Mouse (Mus musculus): ENCODE results near the gene Neil1. TPM values are rescaled to one million over a fixed set of nuclear protein-coding genes. Genes with fewer than 3 reads are reported as not detected.

Gene Neil1
- polyA plus RNA-seq, 1 experiment from 2014 or later = 6.6 TPM

- no peak overlapping the region for H3K27ac ChIP-seq (ENCODE audit: low read depth, low read length)
- DNase-seq (ENCODE audit: low spot score) = no peak
- H3K4me2 ChIP-seq (ENCODE audit: low read depth) = no peak overlapping the region
- 90% methylated on average over 8 of the region's 8 CpGs for WGBS
- H3K4me1 ChIP-seq (ENCODE audit: control insufficient read depth, insufficient read depth, low read length) = peaks cover 7% of the 10 kb centered on the region; the same call in 1 of the 2 replicates
- H3K9ac ChIP-seq (ENCODE audit: low read length) = no peak overlapping the region
- H3K4me3 ChIP-seq (ENCODE audit: low read depth, low read length) = no peak overlapping the region
- ATAC-seq (ENCODE audit: insufficient read depth, low FRiP score, low TSS enrichment) = no peak
- H3K36me3 ChIP-seq (ENCODE audit: control insufficient read depth, insufficient read depth, low read length) = peaks cover 9% of the 10 kb centered on the region
- H3K27me3 ChIP-seq (ENCODE audit: control insufficient read depth, insufficient read depth, low read length) = no peaks in the 10 kb centered on the region; the same call in 1 of the 2 replicates
- H3K9me3 ChIP-seq (ENCODE audit: control insufficient read depth, low read length) = no peaks in the 10 kb centered on the region
These were observed 3.3 kb downstream of the Neil1 start for GRCm38 (mm10) chr9:57144830-57145229.

- DNase-seq (ENCODE audit: low spot score) (no peak), ATAC-seq (ENCODE audit: insufficient read depth, low FRiP score, low TSS enrichment) (no peak)
- 90% methylated on average over 11 of the region's 11 CpGs for WGBS
- Histone ChIP-seq H3K4me3 (ENCODE audit: low read depth, low read length) (no peak overlapping the region), H3K27ac (ENCODE audit: low read depth, low read length) (no peak overlapping the region), H3K27me3 (ENCODE audit: control insufficient read depth, insufficient read depth, low read length) (no peaks in the 10 kb centered on the region; the same call in 1 of the 2 replicates), H3K4me2 (ENCODE audit: low read depth) (no peak overlapping the region), H3K36me3 (ENCODE audit: control insufficient read depth, insufficient read depth, low read length) (peaks cover 13% of the 10 kb centered on the region), H3K9me3 (ENCODE audit: control insufficient read depth, low read length) (no peaks in the 10 kb centered on the region), H3K4me1 (ENCODE audit: control insufficient read depth, insufficient read depth, low read length) (peaks cover 4% of the 10 kb centered on the region; the same call in 1 of the 2 replicates), H3K9ac (ENCODE audit: low read length) (no peak overlapping the region)
These were observed 4.9 kb downstream of the Neil1 start for GRCm38 (mm10) chr9:57143212-57143611.

GRCm38 (mm10) chr9:57141417-57142353 is 6.4 kb downstream of the Neil1 start:
- 90% methylated on average over 17 of the region's 17 CpGs for WGBS
- Histone ChIP-seq H3K4me2 (ENCODE audit: low read depth) (no peak overlapping the region), H3K9me3 (ENCODE audit: control insufficient read depth, low read length) (no peaks in the 10 kb centered on the region), H3K27me3 (ENCODE audit: control insufficient read depth, insufficient read depth, low read length) (no peaks in the 10 kb centered on the region; the same call in 1 of the 2 replicates), H3K4me3 (ENCODE audit: low read depth, low read length) (no peak overlapping the region), H3K27ac (ENCODE audit: low read depth, low read length) (no peak overlapping the region), H3K4me1 (ENCODE audit: control insufficient read depth, insufficient read depth, low read length) (no peaks in the 10 kb centered on the region), H3K36me3 (ENCODE audit: control insufficient read depth, insufficient read depth, low read length) (peaks cover 21% of the 10 kb centered on the region), H3K9ac (ENCODE audit: low read length) (no peak overlapping the region)
- DNase-seq (ENCODE audit: low spot score) = no peak
- no peak for ATAC-seq (ENCODE audit: insufficient read depth, low FRiP score, low TSS enrichment)

GRCm38 (mm10) chr9:57139571-57139970 is 8.5 kb downstream of the Neil1 start:
- H3K9me3 ChIP-seq (ENCODE audit: control insufficient read depth, low read length) = no peaks in the 10 kb centered on the region
- H3K27ac ChIP-seq (ENCODE audit: low read depth, low read length) = no peak overlapping the region
- H3K27me3 ChIP-seq (ENCODE audit: control insufficient read depth, insufficient read depth, low read length) = no peaks in the 10 kb centered on the region
- no peak overlapping the region for H3K4me3 ChIP-seq (ENCODE audit: low read depth, low read length)
- peaks cover 23% of the 10 kb centered on the region for H3K36me3 ChIP-seq (ENCODE audit: control insufficient read depth, insufficient read depth, low read length)
- no peak for ATAC-seq (ENCODE audit: insufficient read depth, low FRiP score, low TSS enrichment)
- no peak for DNase-seq (ENCODE audit: low spot score)
- no peak overlapping the region for H3K4me2 ChIP-seq (ENCODE audit: low read depth)
- 90% methylated on average over 5 of the region's 5 CpGs for WGBS
- H3K9ac ChIP-seq (ENCODE audit: low read length) = no peak overlapping the region
- no peaks in the 10 kb centered on the region for H3K4me1 ChIP-seq (ENCODE audit: control insufficient read depth, insufficient read depth, low read length)

GRCm38 (mm10) chr9:57139110-57139509 is 9.0 kb downstream of the Neil1 start:
- peaks cover 23% of the 10 kb centered on the region for H3K36me3 ChIP-seq (ENCODE audit: control insufficient read depth, insufficient read depth, low read length)
- 90% methylated on average over 9 of the region's 9 CpGs for WGBS
- no peaks in the 10 kb centered on the region for H3K4me1 ChIP-seq (ENCODE audit: control insufficient read depth, insufficient read depth, low read length)
- H3K4me3 ChIP-seq (ENCODE audit: low read depth, low read length) = no peak overlapping the region
- no peak overlapping the region for H3K27ac ChIP-seq (ENCODE audit: low read depth, low read length)
- DNase-seq (ENCODE audit: low spot score) (no peak), ATAC-seq (ENCODE audit: insufficient read depth, low FRiP score, low TSS enrichment) (no peak)
- no peak overlapping the region for H3K9ac ChIP-seq (ENCODE audit: low read length)
- no peaks in the 10 kb centered on the region for H3K27me3 ChIP-seq (ENCODE audit: control insufficient read depth, insufficient read depth, low read length)
- H3K9me3 ChIP-seq (ENCODE audit: control insufficient read depth, low read length) = no peaks in the 10 kb centered on the region
- H3K4me2 ChIP-seq (ENCODE audit: low read depth) = no peak overlapping the region

GRCm38 (mm10) chr9:57138507-57138906 is 9.6 kb downstream of the Neil1 start:
- Histone ChIP-seq H3K27ac (ENCODE audit: low read depth, low read length) (no peak overlapping the region), H3K9ac (ENCODE audit: low read length) (no peak overlapping the region), H3K4me3 (ENCODE audit: low read depth, low read length) (no peak overlapping the region), H3K4me2 (ENCODE audit: low read depth) (no peak overlapping the region), H3K9me3 (ENCODE audit: control insufficient read depth, low read length) (no peaks in the 10 kb centered on the region), H3K36me3 (ENCODE audit: control insufficient read depth, insufficient read depth, low read length) (peaks cover 23% of the 10 kb centered on the region), H3K4me1 (ENCODE audit: control insufficient read depth, insufficient read depth, low read length) (no peaks in the 10 kb centered on the region), H3K27me3 (ENCODE audit: control insufficient read depth, insufficient read depth, low read length) (no peaks in the 10 kb centered on the region)
- WGBS = 87% methylated on average over 6 of the region's 6 CpGs
- no peak for ATAC-seq (ENCODE audit: insufficient read depth, low FRiP score, low TSS enrichment)
- no peak for DNase-seq (ENCODE audit: low spot score)

GRCm38 (mm10) chr9:57137777-57138176 is 10.3 kb downstream of the Neil1 start:
- ATAC-seq (ENCODE audit: insufficient read depth, low FRiP score, low TSS enrichment) (no peak), DNase-seq (ENCODE audit: low spot score) (no peak)
- H3K27me3 ChIP-seq (ENCODE audit: control insufficient read depth, insufficient read depth, low read length) = no peaks in the 10 kb centered on the region
- H3K36me3 ChIP-seq (ENCODE audit: control insufficient read depth, insufficient read depth, low read length) = peaks cover 23% of the 10 kb centered on the region
- no peak overlapping the region for H3K4me2 ChIP-seq (ENCODE audit: low read depth)
- H3K4me3 ChIP-seq (ENCODE audit: low read depth, low read length) = no peak overlapping the region
- H3K9me3 ChIP-seq (ENCODE audit: control insufficient read depth, low read length) = no peaks in the 10 kb centered on the region
- H3K27ac ChIP-seq (ENCODE audit: low read depth, low read length) = no peak overlapping the region
- no peaks in the 10 kb centered on the region for H3K4me1 ChIP-seq (ENCODE audit: control insufficient read depth, insufficient read depth, low read length)
- no peak overlapping the region for H3K9ac ChIP-seq (ENCODE audit: low read length)
- 90% methylated on average over 9 of the region's 9 CpGs for WGBS

GRCm38 (mm10) chr9:57137246-57137645 is 10.9 kb downstream of the Neil1 start:
- H3K4me2 ChIP-seq (ENCODE audit: low read depth) = no peak overlapping the region

More at GRCm38 (mm10) chr9:57137246-57137645, 10.9 kb downstream of the Neil1 start:
- no peak for ATAC-seq (ENCODE audit: insufficient read depth, low FRiP score, low TSS enrichment)
- H3K9me3 ChIP-seq (ENCODE audit: control insufficient read depth, low read length) = no peaks in the 10 kb centered on the region
- no peaks in the 10 kb centered on the region for H3K4me1 ChIP-seq (ENCODE audit: control insufficient read depth, insufficient read depth, low read length)
- no peaks in the 10 kb centered on the region for H3K27me3 ChIP-seq (ENCODE audit: control insufficient read depth, insufficient read depth, low read length)
- no peak overlapping the region for H3K9ac ChIP-seq (ENCODE audit: low read length)
- no peak overlapping the region for H3K4me3 ChIP-seq (ENCODE audit: low read depth, low read length)
- peaks cover 22% of the 10 kb centered on the region for H3K36me3 ChIP-seq (ENCODE audit: control insufficient read depth, insufficient read depth, low read length)
- no peak for DNase-seq (ENCODE audit: low spot score)
- H3K27ac ChIP-seq (ENCODE audit: low read depth, low read length) = no peak overlapping the region
- WGBS = 94% methylated on average over 6 of the region's 6 CpGs
